Mouse (Mus musculus): ENCODE data around the gene Cct2. TPM values are rescaled to one million over a fixed set of nuclear protein-coding genes. Genes with fewer than 3 reads are reported as not detected.

The Cct2 gene
- 100 to 1,000 TPM; 129 to 137 TPM for total RNA-seq (2021)

- peak; percentile 80 for DNase-seq (ENCODE audit: low spot score)
- intact Hi-C loops (cut with DNase I), result loop anchor here (5.0 to 10.0 kb wide), 2 partner anchors 149 to 311 kb away; no protein-coding TSS in a partner anchor
Measured at GRCm38 (mm10) chr10:117063254-117064021, at the start of gene Cct2. Gene Cct2 (minus strand): TSS chr10:117063814.

- no peak for DNase-seq (ENCODE audit: low spot score)
Measured at GRCm38 (mm10) chr10:117112545-117112944, 48.9 kb upstream of the Cct2 start.

DNA sequence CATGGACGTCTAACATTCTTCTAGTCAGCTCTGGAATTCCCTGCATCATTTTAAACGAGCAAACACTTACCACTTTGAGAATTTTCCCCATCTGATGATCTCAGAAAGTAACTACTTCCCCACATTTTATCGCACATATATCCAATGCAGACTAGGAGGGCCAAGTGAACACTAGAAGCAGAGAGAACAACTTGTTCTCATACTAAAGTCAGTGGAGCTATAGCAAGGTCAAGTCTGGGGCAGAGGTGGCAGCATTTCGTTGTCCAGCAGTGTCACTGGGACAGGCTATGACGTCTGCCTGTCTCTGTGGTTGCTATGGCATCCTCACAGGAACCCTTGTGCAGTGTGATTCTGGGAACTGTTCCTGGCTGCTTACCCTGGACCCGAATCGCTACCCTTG, 47.8 kb upstream of the Cct2 start:
- intact Hi-C loops (cut with DNase I), result no loop called here
- no peak for DNase-seq (ENCODE audit: low spot score)

More at GRCm38 (mm10) chr10:117112545-117112944, 48.9 kb upstream of the Cct2 start:
- intact Hi-C loops (cut with DNase I), result no loop called here

DNA sequence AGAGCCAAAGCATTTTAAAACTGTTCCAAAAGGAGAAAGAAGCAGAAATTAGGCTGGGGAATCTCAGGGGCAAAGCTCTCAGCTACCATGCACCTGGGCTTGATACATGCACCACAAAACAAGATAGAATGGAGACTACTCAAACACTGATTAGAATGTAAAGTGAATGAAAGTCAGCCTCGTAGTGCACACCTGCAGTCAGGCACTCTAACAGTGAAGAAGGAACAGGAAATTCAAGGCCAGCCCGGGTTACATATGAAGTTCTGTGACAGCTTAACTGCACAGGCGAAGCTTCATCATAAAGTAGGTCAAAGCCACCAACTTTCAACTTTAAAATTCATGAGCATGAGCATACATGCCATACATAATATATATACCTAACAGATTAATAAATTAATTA, 46.7 kb upstream of the Cct2 start:
- no peak for DNase-seq (ENCODE audit: low spot score)
- intact Hi-C loops (cut with DNase I), result no loop called here

DNA sequence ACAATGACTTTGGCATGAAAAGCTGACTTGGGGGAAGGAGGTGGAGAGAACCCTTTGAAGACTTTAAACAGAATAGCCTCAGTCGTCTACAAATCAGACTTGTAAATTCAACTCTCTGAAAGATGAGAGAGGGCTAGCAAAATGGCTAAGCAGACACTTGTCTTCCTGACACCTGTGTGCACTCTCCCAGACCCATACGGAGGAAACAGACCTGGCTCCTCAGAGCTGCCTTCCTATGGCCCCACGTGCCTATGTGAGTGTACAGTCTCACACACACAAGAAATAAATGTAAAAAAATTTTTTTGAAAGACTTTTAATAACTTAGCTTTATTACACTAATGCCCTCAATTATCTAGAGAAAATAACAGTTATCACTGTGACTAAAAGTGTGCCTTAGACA, 43.1 kb upstream of the Cct2 start:
- DNase-seq (ENCODE audit: low spot score), result no peak
- intact Hi-C loops (cut with DNase I), result loop anchor here (5.0 kb wide), 1 partner anchor 41 kb away; the partner anchor contains the start of gene Frs2

DNA sequence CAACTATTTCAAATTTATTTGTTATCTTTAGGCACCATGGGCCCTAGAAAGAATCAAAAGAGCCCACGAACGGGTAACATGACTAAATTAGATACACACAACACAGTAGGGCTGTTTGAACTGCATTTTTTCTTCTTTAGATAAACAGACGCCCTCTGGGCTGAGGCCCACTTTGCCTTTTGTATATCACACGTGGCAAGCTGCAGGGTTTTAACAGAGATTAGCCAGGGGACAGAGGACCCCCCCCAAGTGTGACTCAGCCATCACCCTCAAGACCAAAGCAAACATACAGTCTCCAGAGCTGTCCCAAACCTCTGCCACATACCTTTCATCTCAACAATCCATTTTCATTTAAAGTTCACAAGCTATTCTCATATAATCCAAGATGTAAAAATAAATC, 42.6 kb upstream of the Cct2 start:
- DNase-seq (ENCODE audit: low spot score), result no peak
- intact Hi-C loops (cut with DNase I), result loop anchor here (5.0 kb wide), 1 partner anchor 41 kb away; the partner anchor contains the start of gene Frs2

DNA sequence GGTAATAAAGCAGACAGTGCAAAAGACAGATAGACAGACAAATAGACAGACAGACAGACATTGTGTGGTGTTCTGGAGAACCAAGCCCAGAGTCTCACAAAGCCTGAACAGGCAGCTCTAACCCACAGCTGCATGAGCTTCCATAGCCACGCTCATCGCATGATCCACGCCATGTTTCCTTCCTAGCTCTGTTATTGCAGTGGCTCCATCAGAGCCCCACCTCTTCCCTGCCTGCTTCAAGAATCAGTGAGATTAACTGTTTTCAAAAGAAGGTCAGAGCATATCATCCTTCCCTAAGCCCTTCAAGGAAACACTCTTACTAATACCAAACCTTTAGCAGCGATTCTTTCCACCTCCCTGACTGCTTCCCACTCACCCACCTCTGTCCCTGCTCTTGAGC, 41.4 kb upstream of the Cct2 start:
- DNase-seq (ENCODE audit: low spot score), result no peak
- intact Hi-C loops (cut with DNase I), result loop anchor here (5.0 kb wide), 1 partner anchor 42 kb away; the partner anchor contains the start of gene Frs2

- DNase-seq (ENCODE audit: low spot score), result no peak
- intact Hi-C loops (cut with DNase I), result no loop called here
Measured at GRCm38 (mm10) chr10:117103854-117104598, 40.4 kb upstream of the Cct2 start.

DNA sequence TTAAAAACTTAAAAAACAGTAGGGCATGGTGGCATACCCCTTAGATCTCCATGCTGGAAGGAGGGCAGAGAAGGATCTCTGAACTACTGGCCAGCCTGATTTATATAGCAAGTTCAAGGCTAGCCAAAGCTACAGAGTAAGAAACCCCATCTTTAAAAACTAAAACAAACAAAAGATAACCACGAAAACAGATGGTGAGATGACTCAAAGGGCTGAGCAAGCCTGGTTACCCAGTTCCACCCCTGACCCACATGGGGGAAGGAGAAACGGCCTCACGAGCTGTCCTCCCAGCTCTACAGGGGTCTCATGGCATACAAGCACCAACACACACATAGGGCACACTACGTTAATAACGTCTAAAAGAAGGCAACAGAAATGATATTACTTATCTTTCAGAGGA, 36.6 kb upstream of the Cct2 start:
- intact Hi-C loops (cut with DNase I), result no loop called here
- DNase-seq (ENCODE audit: low spot score), result no peak

DNA sequence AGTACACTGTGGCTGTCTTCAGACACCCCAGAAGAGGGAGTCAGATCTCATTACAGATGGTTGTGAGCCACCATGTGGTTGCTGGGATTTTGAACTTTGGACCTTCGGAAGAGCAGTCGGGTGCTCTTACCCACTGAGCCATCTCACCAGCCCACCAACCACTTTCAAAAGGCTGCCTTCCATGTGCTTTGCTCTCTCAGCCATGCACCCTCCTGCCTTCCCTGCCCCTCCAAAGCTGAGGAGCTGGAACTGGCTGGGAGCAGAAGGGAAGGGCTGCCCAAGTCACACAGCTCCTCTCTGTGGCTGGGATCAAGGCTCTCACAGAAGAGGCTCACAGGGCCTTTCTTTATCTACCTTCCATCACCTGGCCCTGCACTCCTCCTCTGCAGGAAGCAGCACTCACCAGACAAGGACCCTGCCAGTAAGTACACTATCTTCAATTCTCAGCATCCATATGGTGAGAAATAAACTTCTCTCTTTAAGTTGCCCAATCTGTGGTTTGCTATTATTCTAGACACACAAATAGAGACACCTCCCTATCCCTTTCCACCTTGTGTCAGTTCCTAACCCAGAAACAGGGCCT, 33.6 kb upstream of the Cct2 start:
- DNase-seq (ENCODE audit: low spot score), result no peak
- intact Hi-C loops (cut with DNase I), result no loop called here

- intact Hi-C loops (cut with DNase I), result no loop called here
- no peak for DNase-seq (ENCODE audit: low spot score)
Measured at GRCm38 (mm10) chr10:117096096-117096495, 32.5 kb upstream of the Cct2 start.

DNA sequence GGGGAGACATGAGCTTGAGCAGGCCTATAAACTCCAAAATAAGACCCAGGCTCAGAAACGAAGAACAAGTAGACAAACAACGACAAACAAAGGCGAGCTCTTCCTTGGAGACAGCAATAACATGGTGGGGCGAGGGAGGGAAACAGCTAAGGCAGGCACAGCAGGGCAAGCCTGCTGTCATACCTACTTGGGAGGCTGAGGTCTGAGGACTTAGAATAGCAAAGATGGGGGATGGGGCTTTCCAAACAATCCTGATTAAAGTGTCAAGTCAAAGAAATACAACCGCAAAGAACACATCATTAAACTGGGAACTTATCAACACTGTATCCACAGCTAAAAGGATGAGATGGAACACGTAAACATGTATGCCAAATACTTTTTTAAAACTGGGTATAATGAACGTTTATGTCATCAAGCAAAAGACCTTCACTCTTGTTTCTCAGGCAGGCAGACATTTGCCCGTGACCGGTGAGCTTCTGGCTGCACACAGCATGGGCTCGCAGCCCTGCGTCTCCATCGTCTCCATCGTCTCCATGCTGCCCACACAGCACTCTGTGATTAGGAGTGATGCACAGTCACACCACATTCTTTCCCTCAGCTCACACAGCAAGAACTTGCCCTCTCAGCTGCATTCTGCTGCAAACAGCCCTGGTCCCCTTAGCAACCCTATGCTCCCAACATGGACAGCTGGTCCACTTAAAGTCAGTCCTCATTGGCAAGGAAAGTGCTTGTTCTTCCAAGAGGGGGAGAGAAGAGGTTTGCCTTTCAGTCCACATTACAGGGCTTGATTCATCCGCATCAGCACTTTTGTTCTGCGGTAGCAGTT, 31.1 kb upstream of the Cct2 start:
- intact Hi-C loops (cut with DNase I), result no loop called here
- no peak for DNase-seq (ENCODE audit: low spot score)

DNA sequence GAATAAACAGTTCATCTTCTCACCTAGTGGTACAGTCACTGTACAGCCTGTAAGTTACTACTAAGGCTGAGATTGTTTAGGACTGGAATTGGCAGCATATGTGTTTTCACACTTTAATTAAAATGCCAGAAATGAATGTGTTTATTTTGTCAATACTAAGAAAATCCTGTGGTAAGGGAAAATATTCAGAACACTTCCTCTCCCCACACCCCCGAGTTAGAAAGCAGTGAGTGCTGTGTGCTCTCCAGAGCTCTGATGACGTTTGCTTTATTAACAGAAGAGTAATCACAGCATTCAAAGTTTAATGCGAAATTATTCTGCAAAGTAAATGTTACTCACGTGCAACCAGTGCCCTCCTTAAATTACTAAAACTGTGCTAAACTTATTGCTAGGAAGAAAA, 26.0 kb upstream of the Cct2 start:
- no peak for DNase-seq (ENCODE audit: low spot score)
- intact Hi-C loops (cut with DNase I), result no loop called here

DNA sequence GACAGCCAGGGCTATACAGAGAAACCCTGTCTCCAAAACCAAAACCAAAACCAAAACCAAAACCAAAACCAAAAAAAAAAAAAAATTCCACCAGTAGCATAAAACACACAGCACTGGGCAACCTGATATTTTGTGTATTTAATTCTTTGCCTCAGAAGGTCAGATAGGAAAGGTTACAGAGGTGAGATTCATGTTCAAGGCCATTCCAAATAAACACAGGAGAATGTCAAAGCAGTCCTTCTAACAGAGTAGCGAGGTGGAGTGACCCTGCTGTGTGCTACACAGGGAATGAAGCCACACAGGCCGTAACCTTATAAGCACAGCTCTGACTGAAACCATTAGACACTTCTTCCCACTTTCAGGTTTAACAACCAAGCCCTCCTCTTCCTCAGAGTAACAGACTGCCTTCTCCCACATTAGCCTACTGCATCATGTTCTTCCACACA, 18.3 kb upstream of the Cct2 start:
- intact Hi-C loops (cut with DNase I), result loop anchor here (5.0 kb wide), 1 partner anchor 125 kb away; no protein-coding TSS in a partner anchor
- no peak for DNase-seq (ENCODE audit: low spot score)

DNA sequence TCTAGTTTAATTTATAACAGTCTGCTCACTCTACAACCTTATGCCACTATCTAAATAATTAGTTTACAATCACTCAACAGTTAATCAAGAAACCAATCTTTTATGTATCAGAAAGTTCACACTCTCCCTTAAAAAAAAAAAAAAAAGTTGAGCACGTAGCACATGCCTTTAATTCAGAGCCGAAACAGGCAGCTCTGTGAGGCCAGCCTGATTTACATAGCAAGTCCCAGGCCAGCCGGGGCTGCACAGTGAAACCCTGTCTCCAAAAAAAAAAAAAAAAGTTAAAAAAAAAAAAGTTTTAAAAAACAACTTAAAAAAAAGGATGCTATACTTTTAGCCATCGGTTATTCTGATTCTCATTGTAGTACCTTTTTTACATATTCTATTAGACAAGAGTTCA, 17.7 kb upstream of the Cct2 start:
- DNase-seq (ENCODE audit: low spot score), result no peak
- intact Hi-C loops (cut with DNase I), result loop anchor here (5.0 kb wide), 1 partner anchor 126 kb away; no protein-coding TSS in a partner anchor

DNA sequence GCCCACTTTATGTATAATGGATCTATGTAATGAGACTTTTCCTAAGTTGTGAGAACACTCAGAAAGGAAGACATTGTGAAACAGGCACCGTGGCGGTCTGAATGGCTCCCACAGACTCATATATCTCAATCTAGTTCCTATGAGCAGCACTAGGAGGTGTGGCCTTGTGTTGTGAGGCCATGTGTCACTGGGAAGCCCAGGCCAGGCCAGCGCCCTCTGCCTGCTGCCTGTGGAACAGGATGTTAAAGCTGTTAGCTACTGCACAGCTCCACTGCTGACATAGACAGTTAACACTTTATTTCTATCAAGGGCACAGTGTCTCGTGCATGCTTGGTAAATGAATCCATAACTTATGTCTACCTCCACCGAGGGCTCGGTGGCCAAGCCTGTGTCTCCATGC, 14.7 kb upstream of the Cct2 start:
- no peak for DNase-seq (ENCODE audit: low spot score)
- intact Hi-C loops (cut with DNase I), result no loop called here

- no peak for DNase-seq (ENCODE audit: low spot score)
Measured at GRCm38 (mm10) chr10:117073176-117073575, 9.6 kb upstream of the Cct2 start.

DNA sequence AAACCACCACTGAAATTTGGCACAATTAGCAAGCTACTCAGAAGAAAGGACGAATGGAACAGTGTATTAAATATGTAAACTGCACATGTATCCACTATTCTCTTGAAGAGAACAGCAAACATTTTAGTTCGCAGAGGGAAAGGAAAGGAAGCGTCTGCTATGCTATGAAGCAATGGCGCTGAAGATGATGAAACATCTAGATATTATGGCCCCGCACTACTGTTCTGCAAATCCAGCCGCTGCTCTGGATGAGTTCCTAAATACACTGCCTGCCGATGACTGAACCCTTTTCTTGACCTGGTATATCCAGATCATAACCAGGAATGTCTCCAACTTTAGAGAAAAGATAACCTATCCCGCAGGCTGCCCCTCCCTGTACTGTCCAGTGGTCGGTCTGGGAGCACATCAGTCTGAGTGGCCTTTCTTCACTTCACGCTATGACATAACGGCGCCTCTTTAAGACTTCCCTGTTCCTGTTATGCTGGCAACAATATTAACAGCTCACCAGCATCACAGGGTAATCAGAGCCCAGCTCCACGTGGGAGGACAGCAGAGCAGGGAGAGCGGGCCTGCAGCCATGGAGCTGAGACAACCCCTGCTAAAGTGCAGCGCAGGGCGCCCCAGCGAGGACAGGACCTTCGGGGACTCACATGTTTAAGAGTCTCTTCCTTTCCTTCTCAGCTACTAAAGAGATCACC, 8.7 kb upstream of the Cct2 start:
- intact Hi-C loops (cut with DNase I), result no loop called here
- peak; percentile 30 for DNase-seq (ENCODE audit: low spot score)

More at GRCm38 (mm10) chr10:117073176-117073575, 9.6 kb upstream of the Cct2 start:
- intact Hi-C loops (cut with DNase I), result no loop called here

- intact Hi-C loops (cut with DNase I), result loop anchor here (10.0 kb wide), 1 partner anchor 306 kb away; no protein-coding TSS in a partner anchor
- DNase-seq (ENCODE audit: low spot score), result no peak
Measured at GRCm38 (mm10) chr10:117069109-117069508, 5.5 kb upstream of the Cct2 start.

Data from heart, postnatal 25 days (tissue).